Mouse (Mus musculus): ENCODE results near the gene Kcnq5. TPM values are rescaled to one million over a fixed set of nuclear protein-coding genes. Genes with fewer than 3 reads are reported as not detected.

Gene Kcnq5
- total and polyA plus RNA-seq, 3 experiments: not detected

DNA sequence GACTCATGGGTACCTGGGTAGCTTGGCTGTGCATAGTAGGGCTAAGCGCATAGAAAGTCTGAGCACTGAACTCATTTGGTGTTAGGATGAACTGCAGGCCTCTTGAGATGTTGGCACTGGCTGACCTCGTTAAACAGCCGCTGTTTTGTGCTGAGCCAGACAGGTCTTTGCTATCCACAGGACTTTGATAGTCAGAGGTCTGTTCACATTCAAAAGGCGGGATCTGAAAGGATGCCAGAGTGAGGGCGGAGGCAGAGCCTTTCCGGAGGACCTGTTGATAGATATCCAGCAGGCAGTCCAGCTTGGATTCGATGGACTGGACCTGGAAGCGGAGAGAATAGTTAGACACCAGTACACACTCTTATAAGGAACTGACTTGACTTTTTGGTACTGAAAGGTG is 558.9 kb downstream of the Kcnq5 start:
- Histone ChIP-seq H3K9ac (ENCODE audit: control insufficient read depth, low read depth, low read length, poor library complexity, severe bottlenecking) (no peak overlapping the region), H3K4me3 (ENCODE audit: control insufficient read depth in 1 of 2, insufficient read depth in 1 of 2, low read depth in 2 of 2, low read length in 2 of 2) (no peak overlapping the region), H3K36me3 (ENCODE audit: control insufficient read depth in 1 of 2, insufficient read depth in 2 of 2, low read length in 2 of 2) (no peaks in the 10 kb centered on the region), H3K27me3 (ENCODE audit: control insufficient read depth in 1 of 2, insufficient read depth in 2 of 2, low read length in 2 of 2) (peaks cover 0 to 1% of the 10 kb centered on the region in 2 experiments; a peak in 1 of 4 replicates), H3K79me2 (ENCODE audit: control insufficient read depth, insufficient read depth, low read length, poor library complexity) (no peaks in the 10 kb centered on the region), H3K4me1 (ENCODE audit: control insufficient read depth in 1 of 2, insufficient read depth in 2 of 2, low read length in 2 of 2) (no peaks in the 10 kb centered on the region), H3K9me3 (replicated peaks; ENCODE audit: insufficient read depth, low read length) (no peaks in the 10 kb centered on the region), H3K27ac (ENCODE audit: control insufficient read depth, low read depth, low read length) (no peak overlapping the region)
- no peak for DNase-seq (ENCODE audit: low read depth, low spot score)
- no peak for TF ChIP-seq POLR2AphosphoS5 (IDR thresholded peaks at IDR 0.05; ENCODE audit: borderline replicate concordance, low read depth, low read length)
- no peak for TF ChIP-seq SIN3A (IDR thresholded peaks at IDR 0.05; ENCODE audit: low read length)
- no peak for TF ChIP-seq BHLHE40 (IDR thresholded peaks at IDR 0.05; ENCODE audit: borderline replicate concordance, low read depth, low read length)
- no peak for TF ChIP-seq ZMIZ1 (IDR thresholded peaks at IDR 0.05; ENCODE audit: low read depth, low read length)
- TF ChIP-seq CTCF (IDR thresholded peaks at IDR 0.05 in 2 of 3, conservative IDR thresholded peaks at IDR 0.05 in 1 of 3; ENCODE audit: control insufficient read depth in 1 of 3, insufficient read depth in 1 of 3, low read depth in 2 of 3, low read length in 3 of 3, poor library complexity in 1 of 3, severe bottlenecking in 1 of 3): no peak
- no peak for TF ChIP-seq MEF2A (IDR thresholded peaks at IDR 0.05; ENCODE audit: extremely low read depth, insufficient replicate concordance, low read depth, low read length, poor library complexity, severe bottlenecking)
- no peak for TF ChIP-seq NRF1 (IDR thresholded peaks at IDR 0.05; ENCODE audit: insufficient read depth, low read depth, low read length, poor library complexity, severe bottlenecking)
- no peak for TF ChIP-seq UBTF (IDR thresholded peaks at IDR 0.05; ENCODE audit: borderline replicate concordance, insufficient read depth, low read depth, low read length)
- TF ChIP-seq ELF1 (IDR thresholded peaks at IDR 0.05; ENCODE audit: low read depth, low read length): no peak
- no peak for TF ChIP-seq NELFE (IDR thresholded peaks at IDR 0.05; ENCODE audit: low read depth, low read length)
- no peak for TF ChIP-seq MAX (IDR thresholded peaks at IDR 0.05; ENCODE audit: low read length)
- TF ChIP-seq MYC (IDR thresholded peaks at IDR 0.05; ENCODE audit: low read depth, low read length): no peak
- no peak for TF ChIP-seq RCOR1 (IDR thresholded peaks at IDR 0.05; ENCODE audit: low read depth, low read length)
- TF ChIP-seq TBP (IDR thresholded peaks at IDR 0.05; ENCODE audit: low read depth, low read length): no peak
- TF ChIP-seq TAL1 (IDR thresholded peaks at IDR 0.05; ENCODE audit: low read length): no peak
- TF ChIP-seq SMC3 (IDR thresholded peaks at IDR 0.05; ENCODE audit: low read depth, low read length): no peak
- no peak for TF ChIP-seq TCF12 (IDR thresholded peaks at IDR 0.05; ENCODE audit: low read depth, low read length)
- TF ChIP-seq GABPA (IDR thresholded peaks at IDR 0.05; ENCODE audit: low read depth, low read length): no peak

DNA sequence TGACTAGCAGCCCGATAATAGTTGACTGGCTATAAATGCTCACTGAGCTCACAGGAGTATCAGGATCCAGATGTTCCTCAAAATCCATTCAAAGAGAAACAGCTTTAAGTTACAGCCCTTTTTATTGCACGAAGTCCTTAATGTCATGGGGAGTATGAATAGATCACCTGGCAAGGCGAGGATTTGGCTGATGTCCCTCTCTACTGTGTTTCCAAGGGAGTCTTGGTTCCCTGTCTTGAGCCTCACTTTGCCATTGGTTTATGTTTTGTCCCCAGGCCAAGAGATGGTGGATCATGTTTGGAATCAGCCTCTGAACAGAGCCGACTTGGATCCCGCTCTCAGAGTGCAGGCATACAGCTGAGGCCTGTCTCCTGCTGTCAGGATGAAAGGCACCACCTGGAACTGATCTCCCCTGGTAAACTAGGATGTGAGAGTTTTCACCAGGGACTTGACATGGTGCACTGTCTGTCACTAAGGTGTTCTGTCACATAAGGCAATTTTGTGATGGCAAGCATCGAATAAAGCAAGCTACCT is 570.5 kb downstream of the Kcnq5 start:
- Histone ChIP-seq H3K9me3 (replicated peaks; ENCODE audit: insufficient read depth, low read length) (no peaks in the 10 kb centered on the region), H3K27ac (ENCODE audit: control insufficient read depth, low read depth, low read length) (no peak overlapping the region), H3K4me1 (ENCODE audit: control insufficient read depth in 1 of 2, insufficient read depth in 2 of 2, low read length in 2 of 2) (no peaks in the 10 kb centered on the region), H3K4me3 (ENCODE audit: control insufficient read depth in 1 of 2, insufficient read depth in 1 of 2, low read depth in 2 of 2, low read length in 2 of 2) (no peak overlapping the region), H3K36me3 (ENCODE audit: control insufficient read depth in 1 of 2, insufficient read depth in 2 of 2, low read length in 2 of 2) (no peaks in the 10 kb centered on the region), H3K9ac (ENCODE audit: control insufficient read depth, low read depth, low read length, poor library complexity, severe bottlenecking) (no peak overlapping the region), H3K79me2 (ENCODE audit: control insufficient read depth, insufficient read depth, low read length, poor library complexity) (no peaks in the 10 kb centered on the region), H3K27me3 (ENCODE audit: control insufficient read depth in 1 of 2, insufficient read depth in 2 of 2, low read length in 2 of 2) (no peaks in the 10 kb centered on the region)
- no peak for DNase-seq (ENCODE audit: low read depth, low spot score)
- TF ChIP-seq E2F4 (IDR thresholded peaks at IDR 0.05; ENCODE audit: borderline replicate concordance, low read depth, low read length): no peak
- TF ChIP-seq MEF2A (IDR thresholded peaks at IDR 0.05; ENCODE audit: extremely low read depth, insufficient replicate concordance, low read depth, low read length, poor library complexity, severe bottlenecking): no peak
- TF ChIP-seq USF2 (IDR thresholded peaks at IDR 0.05; ENCODE audit: borderline replicate concordance in 1 of 2, insufficient read depth in 1 of 2, low read depth in 1 of 2, low read length in 2 of 2): no peak
- no peak for TF ChIP-seq ZC3H11A (IDR thresholded peaks at IDR 0.05; ENCODE audit: low read depth, low read length)
- TF ChIP-seq UBTF (IDR thresholded peaks at IDR 0.05; ENCODE audit: borderline replicate concordance, insufficient read depth, low read depth, low read length): no peak
- TF ChIP-seq MYB (IDR thresholded peaks at IDR 0.05; ENCODE audit: low read depth, low read length): no peak
- TF ChIP-seq NELFE (IDR thresholded peaks at IDR 0.05; ENCODE audit: low read depth, low read length): no peak
- no peak for TF ChIP-seq EP300 (IDR thresholded peaks at IDR 0.05; ENCODE audit: low read depth in 1 of 2, low read length in 2 of 2)
- TF ChIP-seq ELF1 (IDR thresholded peaks at IDR 0.05; ENCODE audit: low read depth, low read length): no peak
- TF ChIP-seq HCFC1 (IDR thresholded peaks at IDR 0.05; ENCODE audit: low read depth, low read length): no peak
- no peak for TF ChIP-seq MAZ (IDR thresholded peaks at IDR 0.05; ENCODE audit: low read depth, low read length)
- no peak for TF ChIP-seq BHLHE40 (IDR thresholded peaks at IDR 0.05; ENCODE audit: borderline replicate concordance, low read depth, low read length)
- TF ChIP-seq MYC (IDR thresholded peaks at IDR 0.05; ENCODE audit: low read depth, low read length): no peak
- no peak for TF ChIP-seq POLR2A (IDR thresholded peaks at IDR 0.05; ENCODE audit: control insufficient read depth in 1 of 2, insufficient read depth in 1 of 2, low read depth in 1 of 2, low read length in 2 of 2, poor library complexity in 1 of 2)
- TF ChIP-seq SMC3 (IDR thresholded peaks at IDR 0.05; ENCODE audit: low read depth, low read length): no peak
- no peak for TF ChIP-seq MXI1 (IDR thresholded peaks at IDR 0.05; ENCODE audit: low read depth, low read length)
- no peak for TF ChIP-seq ZKSCAN1 (IDR thresholded peaks at IDR 0.05; ENCODE audit: low read depth, low read length)
- TF ChIP-seq ZMIZ1 (IDR thresholded peaks at IDR 0.05; ENCODE audit: low read depth, low read length): no peak
- TF ChIP-seq MAFK (IDR thresholded peaks at IDR 0.05; ENCODE audit: borderline replicate concordance, low read depth, low read length): no peak
